Mouse (Mus musculus): ENCODE data around the gene Fsd2.

Fsd2 gene

GRCm38 (mm10) chr7:81571941-81572441 is 5.2 kb upstream of the Fsd2 start:
- DNase-seq (ENCODE audit: low read depth, low spot score): peak; percentile 57

DNA sequence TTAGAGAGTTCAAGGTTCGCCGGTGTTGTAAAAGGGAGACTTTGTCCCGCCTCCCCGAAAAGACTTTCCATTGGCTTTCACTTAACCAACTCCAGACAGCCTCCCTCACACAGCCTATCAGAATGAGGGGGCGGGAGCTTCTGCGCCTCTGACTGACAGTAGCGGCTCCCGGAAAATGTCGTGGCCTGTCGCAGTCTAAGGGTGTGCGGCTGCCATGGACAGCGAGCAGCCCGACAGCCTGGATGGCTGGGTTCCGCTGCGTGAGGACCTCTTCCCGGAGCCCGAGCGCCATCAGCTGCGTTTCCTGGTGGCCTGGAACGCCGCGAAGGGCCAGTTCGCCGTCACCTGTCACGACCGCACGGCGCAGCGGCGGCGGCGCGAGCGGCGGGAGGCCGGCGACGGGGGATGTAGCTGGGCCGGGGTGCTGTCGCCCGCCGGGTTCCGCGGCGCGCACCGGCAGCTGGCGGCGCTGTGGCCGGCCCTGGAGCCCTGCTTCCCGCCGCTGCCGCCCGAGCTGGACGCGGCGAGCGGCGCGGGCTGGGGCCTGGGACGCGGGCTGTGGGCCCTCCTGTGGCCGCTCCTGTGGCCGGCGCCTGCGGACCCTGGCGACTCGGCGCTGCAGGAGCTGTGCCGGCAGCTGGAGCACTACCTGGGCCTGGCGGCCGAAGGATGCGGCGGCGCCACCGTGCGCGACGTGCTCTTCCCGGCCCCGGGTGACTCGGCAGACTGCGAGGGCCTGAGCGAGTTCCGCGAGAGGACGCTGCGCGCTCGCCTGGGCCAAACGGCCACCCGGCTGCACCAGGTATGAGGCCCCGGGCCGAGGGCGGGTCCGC is 4.6 kb upstream of the Fsd2 start, which contains the start of gene Whamm:
Gene Whamm, plus strand, starts transcription at position 159 of the 833 bp plus-strand sequence.
- DNase-seq (ENCODE audit: low read depth, low spot score): peak; percentile 95

DNA sequence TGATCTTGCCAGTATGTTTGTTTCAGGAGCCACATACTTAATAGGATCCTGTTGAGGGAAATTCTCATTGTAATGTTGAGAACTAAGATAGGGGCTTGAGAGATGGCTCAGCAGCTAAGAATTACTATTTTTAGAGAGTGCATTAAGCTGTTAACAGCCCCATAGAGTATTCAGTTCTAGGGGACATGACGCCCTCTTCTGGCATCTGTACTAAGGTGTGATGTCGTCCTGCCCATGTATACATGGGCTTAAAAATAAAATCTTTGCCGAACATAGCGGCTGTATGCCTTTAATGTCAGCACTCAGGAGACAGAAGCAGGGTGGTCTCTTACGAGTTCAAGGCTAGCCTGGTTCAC is 4.0 kb upstream of the Fsd2 start:
- DNase-seq (ENCODE audit: low read depth, low spot score): no peak

DNA sequence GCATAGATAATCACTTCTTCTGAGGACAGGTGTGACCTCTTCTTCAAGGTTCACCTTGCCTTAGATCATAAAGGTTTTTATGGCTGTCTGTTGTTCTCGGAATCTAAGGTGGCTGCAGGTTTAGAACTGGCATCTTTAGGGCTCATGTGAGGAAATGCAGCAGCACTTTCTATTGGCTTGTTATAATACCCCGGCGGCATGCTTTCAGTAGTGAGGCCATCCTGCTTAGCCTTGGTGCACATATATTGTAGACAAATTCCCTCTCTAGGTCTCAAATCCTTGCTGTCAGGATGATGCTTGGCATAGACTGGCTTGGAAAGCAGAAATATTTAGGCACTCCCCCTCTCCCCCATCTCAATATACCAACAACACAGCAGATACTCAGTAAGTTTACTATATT is 3.5 kb upstream of the Fsd2 start:
- no peak for DNase-seq (ENCODE audit: low read depth, low spot score)

DNA sequence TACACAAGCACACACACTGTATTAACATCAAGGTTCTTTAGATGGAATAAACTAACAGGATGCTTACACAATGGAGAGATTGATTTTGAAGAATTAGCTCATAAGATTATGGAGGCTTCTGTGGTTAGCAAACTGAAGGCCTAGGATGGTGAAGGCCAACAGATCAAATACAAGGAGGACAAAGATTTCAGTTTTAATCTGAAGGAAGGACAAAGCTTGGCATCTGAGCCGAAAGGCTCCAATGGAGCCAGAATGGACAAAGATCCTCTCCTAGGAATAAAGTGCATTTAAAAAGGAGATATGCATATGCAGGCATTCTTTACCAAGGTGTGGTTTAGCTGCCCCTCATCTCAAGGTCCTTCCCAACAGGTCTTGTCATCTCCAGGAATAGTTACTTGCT is 3.1 kb upstream of the Fsd2 start:
- DNase-seq (ENCODE audit: low read depth, low spot score): no peak

DNA sequence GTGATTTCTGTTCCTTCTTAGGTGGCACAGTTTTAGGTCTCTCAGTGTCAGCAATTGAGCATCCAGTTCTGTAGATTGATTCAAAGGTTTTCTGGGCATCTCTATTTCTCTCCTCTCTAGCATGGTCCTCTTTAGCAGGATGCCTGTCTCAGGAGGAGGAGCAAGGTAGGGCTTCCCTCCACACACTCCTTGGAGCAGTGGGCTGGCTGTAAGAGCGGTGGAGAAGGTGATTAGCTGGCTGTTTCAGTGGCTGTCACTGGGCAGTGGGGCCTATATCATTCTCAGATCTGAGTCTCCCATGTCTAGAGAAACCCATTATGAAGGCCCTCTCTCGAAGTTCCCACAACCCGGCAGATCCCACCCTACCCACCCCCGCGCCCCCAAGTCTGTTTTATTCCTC is 652 bp upstream of the Fsd2 start:
- DNase-seq (ENCODE audit: low read depth, low spot score): no peak

- DNase-seq (ENCODE audit: low read depth, low spot score): no peak
Observed at GRCm38 (mm10) chr7:81566332-81566731, 412 bp downstream of the Fsd2 start.

DNA sequence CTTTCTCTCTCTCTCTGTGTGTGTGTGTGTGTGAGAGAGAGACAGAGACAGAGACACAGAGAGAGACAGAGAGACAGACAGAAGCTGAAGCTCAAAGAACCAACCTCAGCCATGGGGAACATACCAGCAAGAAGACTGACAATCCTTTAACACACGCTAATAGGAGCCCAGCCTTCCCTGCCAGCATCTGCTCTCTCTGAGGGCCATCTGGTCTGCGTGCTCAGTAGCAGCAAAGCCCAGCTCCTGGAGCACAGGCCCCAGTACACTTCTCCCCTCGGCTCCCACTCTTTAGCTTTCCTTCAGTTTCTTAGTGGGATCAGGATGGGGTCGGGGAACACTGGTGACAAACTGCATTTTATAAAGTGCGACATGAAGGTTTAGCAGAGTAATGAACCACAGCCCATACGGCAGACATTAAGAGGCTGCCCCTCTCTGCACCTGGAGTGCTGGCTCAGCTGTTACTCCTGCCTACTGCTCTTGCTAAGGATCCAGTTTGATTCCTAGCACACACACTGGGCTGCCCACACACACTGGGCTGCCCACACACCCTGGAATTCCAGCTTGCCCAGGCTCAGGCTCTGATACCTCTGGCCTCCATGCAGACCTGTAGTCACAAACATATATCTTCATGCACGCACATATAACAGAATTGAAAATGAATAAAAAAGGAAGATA is 1.2 kb downstream of the Fsd2 start:
- DNase-seq (ENCODE audit: low read depth, low spot score): no peak

GRCm38 (mm10) chr7:81564766-81565165 is 2.0 kb downstream of the Fsd2 start:
- no peak for DNase-seq (ENCODE audit: low read depth, low spot score)

GRCm38 (mm10) chr7:81563506-81564015 is 3.2 kb downstream of the Fsd2 start:
- DNase-seq (ENCODE audit: low read depth, low spot score): no peak

- DNase-seq (ENCODE audit: low read depth, low spot score): no peak
Observed at GRCm38 (mm10) chr7:81561211-81561610, 5.5 kb downstream of the Fsd2 start.

DNA sequence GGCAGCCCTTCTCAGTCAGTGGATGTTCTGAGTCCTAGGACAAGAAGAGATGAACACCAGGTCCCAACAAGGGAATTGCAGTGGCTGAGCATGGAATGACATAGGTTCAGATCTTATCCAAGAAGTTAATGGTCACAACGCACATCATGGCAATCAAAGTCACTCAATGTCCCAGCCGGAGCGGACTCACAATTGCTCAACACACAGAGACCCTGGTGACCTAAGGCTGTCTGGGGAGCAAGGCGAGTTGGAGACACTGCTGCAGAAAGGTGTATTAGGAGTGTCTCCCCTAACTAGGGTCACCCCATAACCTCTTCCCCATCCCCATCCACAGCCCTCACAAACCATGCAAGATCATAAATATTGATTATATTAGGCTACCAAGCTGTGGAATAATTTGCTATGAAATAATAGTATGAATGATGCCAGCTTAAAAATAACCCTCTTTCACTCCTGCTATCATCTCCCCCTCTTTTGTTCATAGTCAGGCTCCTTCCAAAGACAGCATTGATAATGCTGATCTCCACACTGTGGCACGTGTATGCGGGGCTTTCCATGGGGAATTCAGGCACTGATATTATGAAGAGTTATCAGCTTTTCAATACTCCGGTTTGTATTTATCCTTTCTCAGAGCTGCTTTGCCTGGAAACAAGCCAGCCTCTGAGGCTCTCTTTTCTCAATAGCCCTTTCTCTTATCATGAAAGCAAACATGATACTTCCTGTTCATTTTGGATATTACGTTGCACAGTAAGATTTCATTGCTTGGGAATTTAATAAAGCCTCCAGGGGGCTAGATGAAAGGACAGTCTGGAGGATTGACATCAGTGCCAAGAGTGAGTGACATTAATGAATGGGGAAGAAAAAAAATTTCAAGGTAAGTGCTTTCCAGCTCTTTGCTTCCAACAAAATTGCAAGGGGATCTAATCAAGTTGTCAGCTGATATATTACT is 6.4 kb downstream of the Fsd2 start:
- DNase-seq (ENCODE audit: low read depth, low spot score): no peak

- no peak for DNase-seq (ENCODE audit: low read depth, low spot score)
Observed at GRCm38 (mm10) chr7:81559231-81559980, 7.3 kb downstream of the Fsd2 start.

DNA sequence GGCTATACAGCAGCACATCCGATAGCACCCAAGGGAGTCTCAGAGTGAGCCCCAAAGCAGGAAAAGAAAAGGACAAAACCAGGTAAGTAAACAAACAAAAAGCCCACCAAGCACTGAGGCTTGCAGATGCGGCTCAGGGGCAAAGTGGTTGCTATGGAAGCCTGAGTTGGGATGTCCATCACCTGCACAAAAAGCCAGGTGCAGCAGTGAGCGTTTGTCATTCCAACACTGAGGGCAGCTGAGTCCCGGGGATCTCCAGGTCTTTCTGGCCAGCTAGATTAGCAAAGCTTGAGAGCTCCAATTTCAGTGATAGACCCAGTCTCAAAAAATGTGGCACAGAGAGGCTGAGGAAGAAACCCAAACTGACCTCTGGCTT is 8.8 kb downstream of the Fsd2 start:
- no peak for DNase-seq (ENCODE audit: low read depth, low spot score)

DNA sequence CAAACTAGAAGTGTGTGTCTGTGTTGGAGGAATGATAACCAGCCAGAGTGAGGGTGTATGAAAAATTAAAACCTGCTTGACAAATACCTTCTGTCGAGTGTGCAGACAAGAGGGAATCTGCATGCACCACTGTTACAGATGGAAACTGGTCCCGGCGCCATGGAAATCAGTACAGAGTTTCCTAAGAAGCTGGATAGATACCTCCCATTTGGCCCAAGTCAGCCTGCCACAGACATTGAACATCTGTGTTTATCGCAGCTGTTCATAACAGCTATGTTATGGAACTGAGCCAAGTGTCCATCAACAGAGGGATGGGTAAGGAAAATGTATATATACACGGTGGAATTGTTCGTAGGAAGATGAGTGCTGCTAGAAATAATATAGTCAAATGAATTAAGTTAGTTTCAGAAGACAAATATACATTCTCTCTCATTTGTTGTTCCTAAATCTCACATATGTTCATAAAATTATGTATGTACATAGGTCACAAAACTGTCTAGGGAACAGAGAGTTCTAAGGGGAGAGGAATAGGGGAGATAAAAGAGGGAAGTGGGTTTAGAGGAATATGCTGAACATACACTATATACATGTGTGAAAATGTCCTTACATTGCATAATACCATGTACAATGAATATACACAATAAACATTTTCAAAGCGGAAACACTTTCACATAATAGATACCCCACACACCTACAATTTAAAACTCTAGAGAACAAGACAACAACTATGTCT is 9.3 kb downstream of the Fsd2 start:
- DNase-seq (ENCODE audit: low read depth, low spot score): no peak

DNA sequence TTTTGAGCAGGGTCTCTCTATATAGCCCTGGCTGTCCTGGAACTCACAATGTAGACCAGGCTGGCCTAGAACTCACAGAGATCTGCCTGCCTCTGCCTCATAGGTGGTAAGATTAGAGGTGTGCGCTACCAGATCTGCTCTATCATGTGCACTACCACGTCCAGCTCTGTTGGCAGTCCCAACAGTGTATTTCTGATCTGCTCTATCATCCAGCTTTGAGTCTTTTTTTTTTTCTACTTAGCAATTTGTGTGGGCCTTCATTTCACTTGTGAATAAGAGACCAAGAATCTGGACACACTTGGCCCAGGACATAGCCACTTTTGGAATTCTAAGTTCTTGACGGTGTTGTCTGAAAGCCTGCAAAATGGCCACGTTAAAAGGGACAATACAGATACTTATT is 9.9 kb downstream of the Fsd2 start:
- no peak for DNase-seq (ENCODE audit: low read depth, low spot score)

DNA sequence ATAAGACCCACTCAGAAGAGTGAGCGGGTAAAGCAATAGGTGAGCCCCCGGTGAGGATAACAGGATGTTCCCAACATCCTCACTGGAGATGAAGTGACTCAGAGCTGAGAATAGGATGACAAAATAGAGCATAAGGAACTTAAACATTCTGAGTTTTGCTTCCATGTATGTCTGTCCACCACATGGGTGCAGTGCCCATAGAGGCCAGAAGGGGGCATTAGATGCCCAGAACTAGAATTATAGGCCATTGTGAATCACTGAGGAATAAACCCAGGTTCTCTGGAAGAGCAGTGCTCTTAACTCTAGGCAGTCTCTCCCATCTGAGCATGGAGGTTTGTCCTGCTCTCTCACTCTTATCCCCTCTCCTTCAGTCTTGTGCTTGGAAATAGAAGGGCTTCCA is 12.4 kb downstream of the Fsd2 start:
- peak; percentile 27 for DNase-seq (ENCODE audit: low read depth, low spot score)

DNA sequence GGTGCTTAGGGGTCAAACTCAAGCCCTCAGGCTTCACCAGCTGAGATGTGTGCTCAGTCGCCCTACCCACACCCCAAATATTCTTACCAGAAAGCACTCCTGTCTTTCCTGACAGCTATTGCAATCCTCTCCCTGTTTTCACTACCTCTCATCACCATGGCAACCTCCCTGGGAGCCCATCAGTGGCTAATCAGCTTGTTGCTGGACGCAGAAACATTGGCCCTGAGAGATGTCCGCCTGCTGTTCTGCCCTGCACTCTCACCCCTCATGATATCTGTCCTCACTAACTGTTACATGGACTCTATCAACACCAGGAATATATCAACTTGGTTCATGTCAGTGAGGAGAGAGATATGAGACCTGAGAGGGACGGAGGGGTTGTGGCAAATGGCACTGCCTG is 13.2 kb downstream of the Fsd2 start:
- DNase-seq (ENCODE audit: low read depth, low spot score): no peak

DNA sequence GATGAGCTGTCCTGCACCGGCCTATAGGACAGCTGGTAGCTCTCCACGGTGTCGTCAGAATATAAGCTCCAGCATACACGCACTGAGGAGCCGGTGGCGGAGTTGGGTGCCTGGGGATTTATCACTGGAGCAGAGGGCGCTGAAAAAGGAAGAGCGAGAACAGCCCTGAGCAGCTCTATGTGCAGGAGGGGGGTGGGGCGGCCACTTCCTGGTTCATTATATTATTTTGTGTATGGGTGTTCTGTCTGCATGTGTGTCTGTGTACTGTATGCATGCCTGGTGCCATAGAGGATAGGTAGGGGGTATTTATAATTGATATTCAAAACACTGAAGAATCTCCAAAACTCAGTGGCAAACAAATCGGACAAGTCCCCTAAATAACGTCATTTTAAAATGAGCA is 17.9 kb downstream of the Fsd2 start:
- no peak for DNase-seq (ENCODE audit: low read depth, low spot score)

GRCm38 (mm10) chr7:81542934-81543333 is 23.8 kb downstream of the Fsd2 start:
- no peak for DNase-seq (ENCODE audit: low read depth, low spot score)
